Mouse (Mus musculus) monocyte, adult 5-6 weeks (primary cell): Measurements from ENCODE around the gene Gm26897. TPM values are rescaled to one million over a fixed set of nuclear protein-coding genes. Genes with fewer than 3 reads are reported as not detected.

Experiments used
- ATAC-seq: fragments of 153-309, 156-312 bp; replicated peaks from 2 replicates; pipeline ENCODE4 v1.8.0; 2017; ENCODE audit warnings: mild to moderate bottlenecking; ENCODE audit not compliant: low TSS enrichment, insufficient number of reproducible peaks, severe bottlenecking, poor library complexity, low FRiP score
- total RNA-seq: library from RNA; stranded (forward); fragments of 200-1000, 200-491, 200-594 nt; gene quantifications from 3 replicates; pipeline ENCODE4 v1.2.3, GENCODE M21; 2017

The Gm26897 gene
- total RNA-seq, 1 experiment from 2014 or later, result not detected

- ATAC-seq, result no peak
Measured at GRCm38 (mm10) chr5:111741352-111741751, 7.6 kb downstream of the Gm26897 start.

GRCm38 (mm10) chr5:111742290-111742898 is 8.7 kb downstream of the Gm26897 start:
- ATAC-seq, result no peak

DNA sequence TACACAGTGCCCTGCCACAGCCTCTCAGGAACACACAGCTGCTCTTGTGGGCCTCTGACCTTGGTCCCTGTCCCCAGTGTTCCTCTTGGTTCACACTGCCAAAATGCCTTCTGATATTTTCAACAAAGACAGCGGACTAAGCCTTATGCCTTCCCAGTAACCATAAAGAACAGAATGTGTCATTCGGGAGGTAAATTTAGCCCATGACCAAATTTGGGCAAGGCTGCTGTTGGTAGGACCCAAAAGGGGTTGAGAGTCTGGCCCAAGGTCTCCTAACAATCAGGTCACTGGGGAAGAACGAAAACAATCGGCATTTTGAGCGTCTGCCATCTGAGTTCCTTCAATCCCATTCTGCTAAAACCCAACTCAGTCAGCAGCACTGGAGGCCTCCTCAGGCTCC is 15.9 kb downstream of the Gm26897 start:
- no peak for ATAC-seq

GRCm38 (mm10) chr5:111750092-111750491 is 16.4 kb downstream of the Gm26897 start:
- ATAC-seq, result no peak

DNA sequence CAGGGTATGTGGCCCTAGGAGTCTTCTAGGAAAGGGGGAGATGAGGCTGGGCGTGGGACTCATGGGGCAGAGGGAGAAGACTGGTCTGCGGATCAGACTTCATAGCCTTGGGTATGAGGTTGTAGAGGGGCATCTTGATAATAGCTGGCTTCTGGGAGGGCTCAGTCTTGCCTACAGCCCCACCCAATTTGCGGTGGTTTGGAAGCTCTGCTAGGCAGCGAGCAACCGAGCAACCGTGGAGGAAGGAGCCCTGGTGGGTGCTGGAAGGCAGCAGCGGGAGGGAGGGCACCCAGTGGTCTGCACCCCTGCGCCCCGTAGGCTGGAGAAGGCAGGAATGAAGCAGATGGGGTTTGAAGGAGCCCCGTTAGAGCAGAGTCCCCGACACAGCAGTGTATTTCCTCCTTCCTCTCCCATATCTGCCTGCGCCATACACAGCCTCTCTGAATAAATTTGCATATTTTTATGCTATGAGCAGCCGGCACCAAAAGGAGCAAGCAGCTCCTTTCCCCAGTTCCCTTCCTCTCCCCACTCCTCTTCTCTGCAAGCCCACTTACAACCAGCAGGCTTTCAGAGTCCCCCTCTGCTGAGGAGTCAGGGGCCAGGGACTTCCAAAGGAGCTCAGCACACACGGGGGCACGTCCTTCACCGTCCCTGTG is 20.9 kb downstream of the Gm26897 start:
- no peak for ATAC-seq

DNA sequence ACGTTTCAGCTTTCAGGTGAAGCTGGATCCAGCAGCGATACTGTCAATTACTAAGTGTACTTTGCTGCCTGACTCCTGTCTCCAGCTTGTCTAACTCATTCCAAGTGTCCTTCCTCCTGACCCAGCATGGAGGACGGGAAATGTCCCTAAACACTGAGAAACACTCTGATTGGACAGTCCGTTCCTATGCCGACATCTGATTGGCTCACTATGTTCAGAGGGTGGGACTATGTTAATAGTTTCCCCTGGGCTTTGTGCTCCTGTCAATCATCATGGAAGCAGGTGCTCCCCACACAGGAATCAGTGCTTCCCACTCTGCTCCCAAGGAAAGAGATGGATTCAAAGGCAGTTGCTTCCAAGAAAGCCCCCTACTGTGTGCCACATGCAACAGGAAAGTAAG is 21.6 kb downstream of the Gm26897 start:
- no peak for ATAC-seq

GRCm38 (mm10) chr5:111760721-111761480 is 27.2 kb downstream of the Gm26897 start:
- no peak for ATAC-seq

DNA sequence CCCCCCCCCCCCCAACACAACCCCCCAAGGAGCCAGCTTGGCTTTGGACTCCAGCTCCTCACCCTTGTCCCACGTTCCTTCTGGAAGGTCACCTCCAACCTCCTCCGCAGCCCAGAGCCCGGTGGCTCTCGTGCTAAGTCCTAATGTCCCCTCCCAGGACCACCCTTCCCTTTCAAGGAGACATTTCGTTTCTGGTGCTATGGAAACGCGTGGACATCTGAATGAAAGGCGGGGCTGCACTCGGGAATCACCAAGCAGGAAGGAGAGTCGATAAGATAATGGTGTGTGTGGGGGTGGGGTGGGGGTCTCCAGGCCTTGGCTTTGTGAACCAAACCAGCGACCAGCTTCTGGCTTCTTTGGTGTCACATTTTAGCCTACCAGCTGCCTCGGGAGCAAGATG is 27.9 kb downstream of the Gm26897 start:
- ATAC-seq, result no peak

GRCm38 (mm10) chr5:111762085-111762484 is 28.4 kb downstream of the Gm26897 start:
- no peak for ATAC-seq

DNA sequence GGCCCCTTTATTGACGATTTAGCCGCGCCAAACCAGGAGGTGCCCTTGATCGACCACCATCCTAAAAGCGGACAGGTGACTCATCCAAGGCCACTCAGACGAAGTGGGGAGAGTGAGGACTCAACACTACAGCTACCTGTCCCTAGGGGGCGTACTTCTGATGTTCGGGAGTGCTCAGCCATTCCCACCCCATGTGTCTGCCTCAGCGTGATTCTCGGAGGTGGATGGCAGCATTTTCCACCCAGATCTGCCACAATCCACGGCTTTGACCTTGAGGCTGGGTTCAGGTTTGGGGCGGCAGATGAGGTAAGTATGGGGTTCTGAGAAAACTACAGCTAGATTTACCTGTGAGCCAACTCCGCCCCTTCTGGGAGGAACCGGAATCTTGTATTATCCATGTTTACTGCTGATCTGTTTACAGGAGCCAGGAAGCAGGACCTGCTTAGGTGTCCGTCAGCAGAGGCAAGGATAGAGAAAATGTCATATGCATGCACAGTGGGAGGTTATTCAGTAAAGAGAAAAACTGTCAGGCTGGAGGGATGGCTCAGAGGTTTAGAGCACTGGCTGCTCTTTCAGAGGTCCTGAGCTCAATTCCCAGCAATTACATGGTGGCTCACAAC is 32.1 kb downstream of the Gm26897 start:
- ATAC-seq, result no peak

DNA sequence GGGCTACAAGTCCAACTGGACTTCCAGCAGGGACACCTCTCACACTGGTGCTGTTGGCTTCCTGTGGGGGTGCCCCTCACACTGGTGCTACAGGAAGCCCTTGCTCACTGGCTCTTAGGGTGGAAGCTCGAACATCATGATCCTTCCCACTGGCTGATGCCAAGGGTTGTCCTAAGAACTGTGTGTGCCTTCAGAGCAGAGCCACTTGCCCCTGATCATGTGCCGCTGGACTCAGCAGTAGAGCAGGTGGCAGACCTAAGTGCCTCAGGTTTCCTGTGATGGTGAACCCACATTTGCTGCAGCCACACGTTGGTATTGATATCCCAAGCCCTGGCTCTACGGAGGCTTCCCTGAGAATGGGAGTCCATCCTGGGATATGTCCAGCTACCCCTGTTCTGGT is 33.0 kb downstream of the Gm26897 start:
- ATAC-seq, result no peak

DNA sequence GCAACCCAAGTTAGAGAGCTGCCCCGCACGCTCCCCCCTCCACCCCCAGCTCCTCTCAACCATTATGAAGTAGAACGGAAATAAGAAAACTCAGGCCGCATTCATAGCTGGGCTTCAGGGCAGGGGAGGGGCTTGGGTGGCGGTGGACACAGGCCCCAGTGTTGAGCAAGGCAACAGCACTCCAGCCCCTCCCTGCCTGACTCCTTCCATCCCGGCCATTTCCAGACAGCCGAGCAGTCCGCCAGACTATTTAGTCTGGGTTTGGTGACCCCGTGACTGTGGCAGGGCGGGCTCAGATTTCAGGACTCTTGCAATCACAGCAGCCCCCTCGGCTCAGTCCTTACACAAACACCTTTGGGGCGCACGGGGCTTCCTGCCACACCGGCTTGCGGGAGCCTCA is 36.5 kb downstream of the Gm26897 start:
- no peak for ATAC-seq

GRCm38 (mm10) chr5:111772127-111772526 is 38.4 kb downstream of the Gm26897 start:
- ATAC-seq, result no peak

- ATAC-seq, result no peak
Measured at GRCm38 (mm10) chr5:111772591-111773406, 39.1 kb downstream of the Gm26897 start.

GRCm38 (mm10) chr5:111773407-111773733 is 39.6 kb downstream of the Gm26897 start:
- ATAC-seq, result no peak

GRCm38 (mm10) chr5:111776246-111776645 is 42.5 kb downstream of the Gm26897 start:
- ATAC-seq, result no peak

GRCm38 (mm10) chr5:111778093-111778492 is 44.4 kb downstream of the Gm26897 start:
- no peak for ATAC-seq

GRCm38 (mm10) chr5:111779776-111780485 is 46.2 kb downstream of the Gm26897 start:
- no peak for ATAC-seq
